Mouse (Mus musculus): ENCODE results near the gene Tnrc6a.

The Tnrc6a gene

DNA sequence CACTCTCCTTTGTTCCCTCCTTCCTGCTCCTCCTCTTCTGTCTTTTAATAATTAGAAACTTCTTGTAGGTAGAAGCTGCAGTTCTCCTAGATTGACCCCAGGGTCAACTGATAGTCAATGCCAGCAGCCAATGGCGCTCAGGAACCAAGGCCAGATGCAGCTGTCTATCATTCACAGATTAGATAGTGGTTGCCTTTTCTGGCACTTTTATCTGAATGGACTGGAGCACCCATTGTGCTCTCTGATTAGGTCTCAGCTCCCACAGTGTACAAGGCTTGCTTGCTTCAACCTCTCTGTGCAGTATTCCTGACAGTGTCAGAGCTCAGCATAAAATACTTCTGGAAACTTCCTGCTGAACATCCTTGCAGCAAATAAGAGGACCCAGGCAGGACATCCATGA, 121.1 kb downstream of the Tnrc6a start:
- DNase-seq, result no peak

Data from layer of hippocampus, adult 9-11 months (tissue).